Mouse (Mus musculus): ENCODE measurements around the gene Nop58. TPM values are rescaled to one million over a fixed set of nuclear protein-coding genes. Genes with fewer than 3 reads are reported as not detected.
A peak's percentile ranks its signal among the peaks of the same experiment; 100 is the strongest.

Nop58 gene
- polyA plus RNA-seq, 1 experiment from 2014 or later, result 232 TPM

- Histone ChIP-seq H3K4me3 (replicated peaks; ENCODE audit: low read length) (no peak overlapping the region), H3K9ac (ENCODE audit: low read length) (no peak overlapping the region), H3K4me2 (ENCODE audit: low read depth, low read length) (no peak overlapping the region), H3K4me1 (ENCODE audit: control insufficient read depth, insufficient read depth, low read length) (peaks cover 3% of the 10 kb centered on the region), H3K27ac (ENCODE audit: low read length) (no peak overlapping the region), H3K9me3 (replicated peaks; ENCODE audit: control insufficient read depth, low read length) (no peaks in the 10 kb centered on the region), H3K36me3 (ENCODE audit: control insufficient read depth, insufficient read depth, low read length) (no peaks in the 10 kb centered on the region; the same call in 1 of the 2 replicates), H3K27me3 (ENCODE audit: control insufficient read depth, insufficient read depth, low read length) (no peaks in the 10 kb centered on the region)
- 85% methylated on average over 3 of the region's 3 CpGs for WGBS
- ATAC-seq (ENCODE audit: insufficient read depth, low FRiP score), result no peak
These were observed 21.2 kb upstream of the Nop58 start for GRCm38 (mm10) chr1:59663456-59664135.

GRCm38 (mm10) chr1:59668871-59669270 lies 15.9 kb upstream of the Nop58 start:
- 76% methylated on average over 2 of the region's 2 CpGs for WGBS
- no peak overlapping the region for H3K9ac ChIP-seq (ENCODE audit: low read length)
- H3K36me3 ChIP-seq (ENCODE audit: control insufficient read depth, insufficient read depth, low read length), result no peaks in the 10 kb centered on the region; the same call in 1 of the 2 replicates
- no peak overlapping the region for H3K4me3 ChIP-seq (replicated peaks; ENCODE audit: low read length)
- no peaks in the 10 kb centered on the region for H3K9me3 ChIP-seq (replicated peaks; ENCODE audit: control insufficient read depth, low read length)
- H3K27me3 ChIP-seq (ENCODE audit: control insufficient read depth, insufficient read depth, low read length), result no peaks in the 10 kb centered on the region
- no peak overlapping the region for H3K27ac ChIP-seq (ENCODE audit: low read length)
- H3K4me1 ChIP-seq (ENCODE audit: control insufficient read depth, insufficient read depth, low read length), result peaks cover 7% of the 10 kb centered on the region
- no peak for ATAC-seq (ENCODE audit: insufficient read depth, low FRiP score)
- H3K4me2 ChIP-seq (ENCODE audit: low read depth, low read length), result peak overlapping the region; percentile 67

GRCm38 (mm10) chr1:59669962-59670630 lies 14.7 kb upstream of the Nop58 start:
- WGBS, result under 1% methylated on average over 45 of the region's 54 CpGs
- peak overlapping the region; percentile 67 for H3K4me2 ChIP-seq (ENCODE audit: low read depth, low read length)
- H3K36me3 ChIP-seq (ENCODE audit: control insufficient read depth, insufficient read depth, low read length), result no peaks in the 10 kb centered on the region; the same call in 1 of the 2 replicates
- peak overlapping the region; percentile 99 for H3K4me3 ChIP-seq (replicated peaks; ENCODE audit: low read length)
- ATAC-seq (ENCODE audit: insufficient read depth, low FRiP score), result peak; percentile 68; the same call in 1 of the 2 replicates
- H3K27ac ChIP-seq (ENCODE audit: low read length), result peak overlapping the region; percentile 93
- H3K4me1 ChIP-seq (ENCODE audit: control insufficient read depth, insufficient read depth, low read length), result peaks cover 7% of the 10 kb centered on the region
- H3K27me3 ChIP-seq (ENCODE audit: control insufficient read depth, insufficient read depth, low read length), result no peaks in the 10 kb centered on the region
- no peaks in the 10 kb centered on the region for H3K9me3 ChIP-seq (replicated peaks; ENCODE audit: control insufficient read depth, low read length)
- peak overlapping the region; percentile 98 for H3K9ac ChIP-seq (ENCODE audit: low read length)

DNA sequence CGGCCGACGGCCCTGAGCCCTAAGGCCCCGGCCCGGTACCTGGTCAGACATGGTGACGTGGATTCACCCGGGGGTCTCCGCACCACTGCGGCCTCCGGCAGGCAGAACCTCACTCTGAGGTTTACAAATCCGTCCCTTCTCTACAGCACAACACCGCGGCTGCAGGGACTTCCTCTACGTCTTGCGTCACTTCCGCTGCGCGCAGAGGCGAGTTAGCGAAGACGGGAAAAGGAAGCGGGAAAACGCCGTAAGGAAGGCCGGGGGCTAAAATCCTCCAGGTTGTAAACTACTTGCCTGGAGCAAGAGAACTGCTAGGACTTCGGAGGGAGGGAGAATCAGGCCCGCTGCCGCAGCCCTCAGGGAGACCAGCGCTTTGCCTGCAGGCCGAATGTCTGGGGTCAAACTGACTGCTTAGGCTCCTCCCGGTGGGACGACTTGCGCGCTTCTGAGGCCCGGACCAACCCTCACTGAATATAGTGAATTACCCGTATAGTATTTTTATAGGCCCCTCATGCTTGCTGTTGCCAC lies 14.1 kb upstream of the Nop58 start, which contains the start of gene Sumo1:
Sumo1 (minus strand) TSS at position 194 of the 528 bp plus-strand sequence.
- no peaks in the 10 kb centered on the region for H3K9me3 ChIP-seq (replicated peaks; ENCODE audit: control insufficient read depth, low read length)
- H3K27ac ChIP-seq (ENCODE audit: low read length), result peak within 1 kb of the TSS; percentile 93
- ATAC-seq (ENCODE audit: insufficient read depth, low FRiP score), result peak; percentile 93
- H3K27me3 ChIP-seq (ENCODE audit: control insufficient read depth, insufficient read depth, low read length), result no peaks in the 10 kb centered on the region
- 0% methylated on average over 36 of the region's 36 CpGs for WGBS
- H3K4me3 ChIP-seq (replicated peaks; ENCODE audit: low read length), result peak within 1 kb of the TSS; percentile 99
- peak within 1 kb of the TSS; percentile 98 for H3K9ac ChIP-seq (ENCODE audit: low read length)
- peak within 1 kb of the TSS; percentile 88 for H3K4me2 ChIP-seq (ENCODE audit: low read depth, low read length)
- peaks cover 7% of the 10 kb centered on the region for H3K4me1 ChIP-seq (ENCODE audit: control insufficient read depth, insufficient read depth, low read length)
- H3K36me3 ChIP-seq (ENCODE audit: control insufficient read depth, insufficient read depth, low read length), result no peaks in the 10 kb centered on the region; the same call in 1 of the 2 replicates

GRCm38 (mm10) chr1:59673661-59674060 lies 11.1 kb upstream of the Nop58 start:
- Histone ChIP-seq H3K27me3 (ENCODE audit: control insufficient read depth, insufficient read depth, low read length) (no peaks in the 10 kb centered on the region), H3K4me1 (ENCODE audit: control insufficient read depth, insufficient read depth, low read length) (peaks cover 3% of the 10 kb centered on the region), H3K9me3 (replicated peaks; ENCODE audit: control insufficient read depth, low read length) (no peaks in the 10 kb centered on the region), H3K27ac (ENCODE audit: low read length) (no peak overlapping the region), H3K4me3 (replicated peaks; ENCODE audit: low read length) (no peak overlapping the region), H3K9ac (ENCODE audit: low read length) (no peak overlapping the region), H3K36me3 (ENCODE audit: control insufficient read depth, insufficient read depth, low read length) (no peaks in the 10 kb centered on the region), H3K4me2 (ENCODE audit: low read depth, low read length) (no peak overlapping the region)
- 94% methylated on average over 2 of the region's 2 CpGs for WGBS
- ATAC-seq (ENCODE audit: insufficient read depth, low FRiP score), result no peak

GRCm38 (mm10) chr1:59683926-59684818 lies 599 bp upstream of the Nop58 start:
- peak overlapping the region; percentile 94 for H3K4me3 ChIP-seq (replicated peaks; ENCODE audit: low read length)
- peak overlapping the region; percentile 72 for H3K9ac ChIP-seq (ENCODE audit: low read length)
- H3K36me3 ChIP-seq (ENCODE audit: control insufficient read depth, insufficient read depth, low read length), result no peaks in the 10 kb centered on the region
- H3K27me3 ChIP-seq (ENCODE audit: control insufficient read depth, insufficient read depth, low read length), result no peaks in the 10 kb centered on the region
- WGBS, result 8% methylated on average over 11 of the region's 11 CpGs
- peak overlapping the region; percentile 79 for H3K4me2 ChIP-seq (ENCODE audit: low read depth, low read length)
- H3K4me1 ChIP-seq (ENCODE audit: control insufficient read depth, insufficient read depth, low read length), result peaks cover 16% of the 10 kb centered on the region
- H3K27ac ChIP-seq (ENCODE audit: low read length), result peak overlapping the region; percentile 88
- ATAC-seq (ENCODE audit: insufficient read depth, low FRiP score), result peak; percentile 42; the same call in 1 of the 2 replicates
- H3K9me3 ChIP-seq (replicated peaks; ENCODE audit: control insufficient read depth, low read length), result no peaks in the 10 kb centered on the region

- ATAC-seq (ENCODE audit: insufficient read depth, low FRiP score), result no peak
- Histone ChIP-seq H3K4me3 (replicated peaks; ENCODE audit: low read length) (no peak overlapping the region), H3K9ac (ENCODE audit: low read length) (no peak overlapping the region), H3K4me2 (ENCODE audit: low read depth, low read length) (peak overlapping the region; percentile 17; the same call in 1 of the 2 replicates), H3K4me1 (ENCODE audit: control insufficient read depth, insufficient read depth, low read length) (peaks cover 16% of the 10 kb centered on the region), H3K36me3 (ENCODE audit: control insufficient read depth, insufficient read depth, low read length) (0 out of 2 replicates have a peak, but pooled peaks cover 5% of the 10 kb centered on the region), H3K9me3 (replicated peaks; ENCODE audit: control insufficient read depth, low read length) (no peaks in the 10 kb centered on the region), H3K27me3 (ENCODE audit: control insufficient read depth, insufficient read depth, low read length) (no peaks in the 10 kb centered on the region), H3K27ac (ENCODE audit: low read length) (no peak overlapping the region)
- 57% methylated on average over 1 of the region's 1 CpGs for WGBS
These were observed 2.7 kb downstream of the Nop58 start for GRCm38 (mm10) chr1:59687493-59687892.

GRCm38 (mm10) chr1:59690467-59690866 lies 5.7 kb downstream of the Nop58 start:
- Histone ChIP-seq H3K27ac (ENCODE audit: low read length) (no peak overlapping the region), H3K9ac (ENCODE audit: low read length) (no peak overlapping the region), H3K36me3 (ENCODE audit: control insufficient read depth, insufficient read depth, low read length) (peaks cover 5% of the 10 kb centered on the region; the same call in 1 of the 2 replicates), H3K4me2 (ENCODE audit: low read depth, low read length) (no peak overlapping the region), H3K4me1 (ENCODE audit: control insufficient read depth, insufficient read depth, low read length) (peaks cover 16% of the 10 kb centered on the region), H3K4me3 (replicated peaks; ENCODE audit: low read length) (no peak overlapping the region), H3K27me3 (ENCODE audit: control insufficient read depth, insufficient read depth, low read length) (no peaks in the 10 kb centered on the region), H3K9me3 (replicated peaks; ENCODE audit: control insufficient read depth, low read length) (no peaks in the 10 kb centered on the region)
- WGBS, result 88% methylated on average over 5 of the region's 5 CpGs
- ATAC-seq (ENCODE audit: insufficient read depth, low FRiP score), result no peak

Data from stomach, embryonic 16.5 days (tissue).